Mouse (Mus musculus) cortical plate, adult 2 months (tissue): Measurements from ENCODE around the gene Nat8l. TPM values are rescaled to one million over a fixed set of nuclear protein-coding genes. Genes with fewer than 3 reads are reported as not detected.
A peak's percentile ranks its signal among the peaks of the same experiment; 100 is the strongest.

ENCODE experiments used
- H3K27ac ChIP-seq: fragments of 200-500 bp; 2 replicates; pipeline ENCODE4 v1.5.1; 2012; ENCODE audit warnings: low read length, control low read depth, inconsistent platforms; ENCODE audit not compliant: insufficient read depth
- H3K4me1 ChIP-seq: fragments of 200-500 bp; 2 replicates; pipeline ENCODE4 v1.6.1; 2011; ENCODE audit warnings: low read length; ENCODE audit not compliant: control insufficient read depth, insufficient read depth
- H3K4me3 ChIP-seq: fragments of 200-500 bp; 2 replicates; pipeline ENCODE4 v1.5.1; 2011; ENCODE audit warnings: mild to moderate bottlenecking, low read length, control low read depth; ENCODE audit not compliant: insufficient read depth
- CTCF ChIP-seq: fragments of 200-500 bp; IDR thresholded peaks from 2 replicates; pipeline ENCODE4 v1.5.1; 2011; ENCODE audit warnings: mild to moderate bottlenecking, control low read depth, low read length; ENCODE audit not compliant: insufficient read depth; ENCODE audit errors: extremely low read depth
- POLR2A ChIP-seq: fragments of 200-500 bp; IDR thresholded peaks from 2 replicates; pipeline ENCODE4 v1.6.1; 2011; ENCODE audit warnings: mild to moderate bottlenecking, low read length, control low read depth; ENCODE audit not compliant: insufficient read depth; ENCODE audit errors: extremely low read depth
- polyA plus RNA-seq: library from polyadenylated mRNA; depleted of rRNA; stranded (reverse); fragments of >200 nt; gene quantifications from 2 replicates; pipeline ENCODE4 v1.2.3, GENCODE M21; 2012

The Nat8l gene
- polyA plus RNA-seq, 1 experiment = 151 TPM

- peak within 1 kb of the TSS; percentile 99 for H3K27ac ChIP-seq
- TF ChIP-seq CTCF = no peak
- peak; percentile 69; the same call in 1 of the 2 replicates for TF ChIP-seq POLR2A
- H3K4me3 ChIP-seq = peak within 1 kb of the TSS; percentile 96
- peaks cover 5% of the 10 kb centered on the region for H3K4me1 ChIP-seq
Measured at GRCm38 (mm10) chr5:33983309-33984121, 12.3 kb upstream of the Nat8l start, which contains the start of gene Gm1673. Gene Gm1673, plus strand, starts transcription at chr5:33983433.

- TF ChIP-seq CTCF (peak; percentile 64), POLR2A (no peak)
- Histone ChIP-seq H3K4me1 (peaks cover 11% of the 10 kb centered on the region; the same call in 1 of the 2 replicates), H3K4me3 (peak overlapping the region; percentile 64), H3K27ac (peak overlapping the region; percentile 82; the same call in 1 of the 2 replicates)
Measured at GRCm38 (mm10) chr5:33994671-33995625, 836 bp upstream of the Nat8l start.

DNA sequence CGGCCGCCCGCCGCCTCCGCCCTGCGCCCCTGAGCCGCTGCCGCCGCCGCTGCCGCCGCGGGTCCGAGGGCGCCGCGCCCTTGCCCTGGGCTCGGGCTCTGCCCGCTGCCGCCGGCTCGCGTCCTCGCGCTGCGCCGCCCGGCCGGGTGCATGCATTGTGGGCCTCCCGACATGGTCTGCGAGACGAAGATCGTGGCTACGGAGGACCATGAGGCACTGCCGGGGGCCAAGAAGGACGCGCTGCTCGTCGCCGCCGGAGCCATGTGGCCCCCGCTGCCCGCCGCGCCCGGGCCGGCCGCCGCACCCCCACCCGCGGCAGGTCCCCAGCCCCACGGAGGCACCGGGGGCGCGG, 886 bp downstream of the Nat8l start:
- Histone ChIP-seq H3K27ac (peak overlapping the region; percentile 94), H3K4me1 (peaks cover 14% of the 10 kb centered on the region; the same call in 1 of the 2 replicates), H3K4me3 (peak overlapping the region; percentile 64)
- TF ChIP-seq POLR2A (no peak), CTCF (no peak)

GRCm38 (mm10) chr5:33997051-33997741, 1.4 kb downstream of the Nat8l start:
- Histone ChIP-seq H3K4me3 (peak overlapping the region; percentile 64), H3K27ac (peak overlapping the region; percentile 94), H3K4me1 (peaks cover 14% of the 10 kb centered on the region; the same call in 1 of the 2 replicates)
- TF ChIP-seq POLR2A (0 out of 2 replicates have a peak, but pooled peaks have one; percentile 24), CTCF (no peak)

GRCm38 (mm10) chr5:33997829-33998504, 2.2 kb downstream of the Nat8l start:
- TF ChIP-seq CTCF (no peak), POLR2A (no peak)
- Histone ChIP-seq H3K27ac (0 out of 2 replicates have a peak overlapping the region, but pooled peaks have one; percentile 94), H3K4me3 (peak overlapping the region; percentile 64), H3K4me1 (peaks cover 14% of the 10 kb centered on the region; the same call in 1 of the 2 replicates)

DNA sequence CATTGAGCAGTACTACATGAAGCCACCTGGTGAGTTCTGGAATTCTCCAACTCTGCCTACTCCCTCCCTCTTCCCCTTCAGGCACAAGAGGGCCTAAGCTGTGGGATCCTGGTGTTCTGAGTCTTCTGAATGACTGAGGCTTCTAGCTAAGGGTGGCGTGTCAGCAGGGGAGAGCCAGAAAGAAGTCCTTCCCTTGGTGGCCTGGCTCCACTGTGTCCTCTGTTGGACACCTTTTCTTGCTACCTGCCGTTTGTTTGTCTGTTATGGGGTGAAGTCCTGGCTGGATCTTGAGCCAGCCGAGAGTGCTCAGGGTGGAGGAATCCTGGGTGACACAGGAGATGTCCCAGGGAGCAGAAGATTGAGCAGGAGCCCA, 2.7 kb downstream of the Nat8l start:
- Histone ChIP-seq H3K4me1 (peaks cover 14% of the 10 kb centered on the region; the same call in 1 of the 2 replicates), H3K4me3 (peak overlapping the region; percentile 64), H3K27ac (no peak overlapping the region)
- TF ChIP-seq CTCF = no peak
- TF ChIP-seq POLR2A = no peak

DNA sequence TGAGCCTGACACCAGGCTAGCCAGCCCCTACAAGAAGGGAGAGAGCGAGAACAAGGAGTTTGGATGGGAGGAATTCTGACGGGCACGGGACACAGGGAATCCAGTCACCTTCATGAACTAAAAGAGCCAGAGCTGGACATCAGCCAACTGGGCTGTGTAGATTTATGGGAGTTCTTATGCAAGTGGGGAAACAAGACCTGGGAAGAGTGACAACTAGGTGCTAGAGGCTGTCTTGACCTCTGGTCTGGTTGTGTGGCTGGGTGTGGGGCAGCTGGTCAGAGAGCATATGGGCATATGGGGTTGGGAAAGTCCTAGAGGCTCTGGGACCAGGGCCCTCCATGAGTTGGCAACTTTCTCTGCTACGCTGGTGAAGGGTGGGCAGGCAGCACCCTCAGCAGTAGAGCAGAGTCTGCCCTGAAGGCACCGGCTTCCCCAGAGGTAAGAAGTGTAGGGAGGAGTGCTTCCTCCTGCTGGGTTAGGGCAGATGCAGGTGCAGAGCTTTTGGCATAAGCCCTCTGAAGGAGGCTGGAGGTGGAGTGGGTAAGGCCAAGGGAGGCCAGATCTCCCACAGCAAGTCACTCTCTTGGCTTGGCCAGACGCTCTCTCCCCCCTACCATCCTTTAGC, 3.8 kb downstream of the Nat8l start:
- Histone ChIP-seq H3K4me3 (no peak overlapping the region; the same call in 1 of the 2 replicates), H3K27ac (no peak overlapping the region), H3K4me1 (peaks cover 14% of the 10 kb centered on the region; the same call in 1 of the 2 replicates)
- TF ChIP-seq POLR2A (no peak), CTCF (no peak)

DNA sequence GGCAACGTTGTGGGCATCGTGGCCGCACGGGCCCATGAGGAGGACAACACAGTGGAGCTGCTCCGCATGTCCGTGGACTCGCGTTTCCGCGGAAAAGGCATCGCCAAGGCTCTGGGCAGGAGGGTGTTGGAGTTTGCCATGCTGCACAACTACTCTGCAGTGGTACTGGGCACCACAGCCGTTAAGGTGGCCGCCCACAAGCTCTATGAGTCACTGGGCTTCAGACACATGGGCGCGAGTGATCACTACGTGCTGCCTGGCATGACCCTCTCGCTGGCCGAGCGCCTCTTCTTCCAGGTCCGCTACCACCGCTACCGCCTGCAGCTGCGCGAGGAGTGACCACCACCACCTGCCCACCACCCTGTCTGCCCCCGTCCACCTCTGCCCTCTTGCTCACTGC, 5.0 kb downstream of the Nat8l start:
- Histone ChIP-seq H3K4me3 (no peak overlapping the region), H3K27ac (no peak overlapping the region), H3K4me1 (peaks cover 14% of the 10 kb centered on the region; the same call in 1 of the 2 replicates)
- TF ChIP-seq POLR2A = no peak
- no peak for TF ChIP-seq CTCF
